ENCODE assay signal across 8 mouse cellular contexts in the genomic region with DNA sequence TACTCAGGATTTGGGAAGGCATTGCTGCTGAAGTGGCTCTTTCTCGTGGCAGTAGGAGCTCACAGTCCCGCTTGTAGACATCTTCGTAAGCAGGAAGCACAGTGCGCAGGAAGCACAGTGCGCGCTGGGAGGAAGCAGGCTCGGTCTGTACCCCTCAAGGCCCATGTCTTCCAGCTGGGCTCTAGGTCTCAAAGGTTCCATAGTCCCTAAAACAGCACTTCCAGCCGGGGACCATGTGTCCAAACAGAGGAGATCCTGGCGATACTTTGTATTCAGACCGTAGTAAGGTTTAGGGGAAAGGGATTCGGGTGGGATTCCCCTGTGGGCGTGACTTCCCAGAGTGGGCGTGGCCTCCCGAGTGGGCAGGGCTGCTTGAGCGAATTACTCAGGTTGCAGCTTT. TPM values are rescaled to one million over a fixed set of nuclear protein-coding genes. Genes with fewer than 3 reads are reported as not detected.
A peak's percentile ranks its signal among the peaks of the same experiment; 100 is the strongest.
DNase-seq lines count a peak whose midpoint lies in the region; ATAC-seq and TF ChIP-seq lines count a peak whose summit lies in the region.

No protein-coding gene starts in this region.

- peak overlapping the region; percentile 46 for H3K4me2 ChIP-seq in hindbrain, embryonic 15.5 days
- peak overlapping the region; percentile 39 for H3K4me2 ChIP-seq in liver, embryonic 13.5 days
- peak overlapping the region; percentile 45 for H3K4me2 ChIP-seq in neural tube, embryonic 13.5 days

- H3K27ac ChIP-seq in spleen, adult 2 months (ENCODE audit: insufficient read depth, low read length) = peak overlapping the region; percentile 49
- peak overlapping the region; percentile 70 for H3K27ac ChIP-seq in forebrain, embryonic 10.5 days
- peak overlapping the region; percentile 48 for H3K27ac ChIP-seq in hindbrain, embryonic 15.5 days (replicated peaks)
- no peak overlapping the region; the same call in 1 of the 2 replicates for H3K27ac ChIP-seq in liver, embryonic 13.5 days
- H3K27ac ChIP-seq in neural tube, embryonic 13.5 days (replicated peaks) = peak overlapping the region; percentile 69

- peaks cover 8% of the 10 kb centered on the region for H3K9me3 ChIP-seq in forebrain, embryonic 10.5 days
- H3K9me3 ChIP-seq in hindbrain, embryonic 15.5 days = no peaks in the 10 kb centered on the region
- 0 out of 2 replicates have a peak, but pooled peaks cover 2% of the 10 kb centered on the region for H3K9me3 ChIP-seq in liver, embryonic 13.5 days (replicated peaks)
- peaks cover under 1% of the 10 kb centered on the region for H3K9me3 ChIP-seq in neural tube, embryonic 13.5 days

- TF ChIP-seq POLR2A in spleen, adult 2 months (IDR thresholded peaks at IDR 0.05; ENCODE audit: low read depth, low read length) = peak; percentile 40; the same call in 1 of the 2 replicates

- peak overlapping the region; percentile 55 for H3K4me3 ChIP-seq in spleen, adult 2 months (ENCODE audit: extremely low read depth, insufficient read depth, insufficient read length)
- peak overlapping the region; percentile 48 for H3K4me3 ChIP-seq in forebrain, embryonic 10.5 days
- peak overlapping the region; percentile 7; the same call in 1 of the 2 replicates for H3K4me3 ChIP-seq in hindbrain, embryonic 15.5 days
- H3K4me3 ChIP-seq in liver, embryonic 13.5 days (replicated peaks) = peak overlapping the region; percentile 7
- H3K4me3 ChIP-seq in neural tube, embryonic 13.5 days = peak overlapping the region; percentile 16

- DNase-seq in spleen, adult 2 months (ENCODE audit: low read depth in 1 of 2, low spot score in 2 of 2) = peak; percentile 12 to 58
- no peak for DNase-seq in spleen, postnatal 14 days (ENCODE audit: low spot score in 2 of 2)
- DNase-seq in forebrain, embryonic 10.5 days (ENCODE audit: extremely low spot score, low spot score) = no peak
- DNase-seq in liver, embryonic 13.5 days = no peak
- DNase-seq in left cerebral cortex, adult 18-20 months (ENCODE audit: low spot score in 2 of 2) = no peak
- no peak for DNase-seq in right cerebral cortex, postnatal 4 days

- ATAC-seq in hindbrain, embryonic 15.5 days (ENCODE audit: low FRiP score, low read depth) = no peak
- ATAC-seq in liver, embryonic 13.5 days (ENCODE audit: low read depth) = no peak
- no peak for ATAC-seq in neural tube, embryonic 13.5 days (ENCODE audit: low read depth)

- H3K27me3 ChIP-seq in spleen, adult 2 months (ENCODE audit: control insufficient read depth, insufficient read depth, low read length) = no peaks in the 10 kb centered on the region
- H3K27me3 ChIP-seq in forebrain, embryonic 10.5 days (ENCODE audit: poor library complexity, severe bottlenecking) = no peaks in the 10 kb centered on the region
- no peaks in the 10 kb centered on the region for H3K27me3 ChIP-seq in hindbrain, embryonic 15.5 days
- no peaks in the 10 kb centered on the region for H3K27me3 ChIP-seq in liver, embryonic 13.5 days
- H3K27me3 ChIP-seq in neural tube, embryonic 13.5 days = no peaks in the 10 kb centered on the region

- no peaks in the 10 kb centered on the region for H3K36me3 ChIP-seq in spleen, adult 2 months (ENCODE audit: control insufficient read depth, insufficient read depth, low read length)
- no peaks in the 10 kb centered on the region for H3K36me3 ChIP-seq in forebrain, embryonic 10.5 days (replicated peaks)
- no peaks in the 10 kb centered on the region for H3K36me3 ChIP-seq in hindbrain, embryonic 15.5 days
- H3K36me3 ChIP-seq in liver, embryonic 13.5 days = no peaks in the 10 kb centered on the region
- no peaks in the 10 kb centered on the region for H3K36me3 ChIP-seq in neural tube, embryonic 13.5 days

- H3K9ac ChIP-seq in hindbrain, embryonic 15.5 days = 0 out of 2 replicates have a peak overlapping the region, but pooled peaks have one; percentile 13
- no peak overlapping the region for H3K9ac ChIP-seq in liver, embryonic 13.5 days
- peak overlapping the region; percentile 56 for H3K9ac ChIP-seq in neural tube, embryonic 13.5 days

- H3K4me1 ChIP-seq in spleen, adult 2 months (ENCODE audit: control insufficient read depth, insufficient read depth, insufficient read length) = no peaks in the 10 kb centered on the region
- peaks cover 40% of the 10 kb centered on the region for H3K4me1 ChIP-seq in forebrain, embryonic 10.5 days
- peaks cover 15% of the 10 kb centered on the region for H3K4me1 ChIP-seq in hindbrain, embryonic 15.5 days (replicated peaks)
- H3K4me1 ChIP-seq in liver, embryonic 13.5 days (replicated peaks) = peaks cover 4% of the 10 kb centered on the region
- H3K4me1 ChIP-seq in neural tube, embryonic 13.5 days (replicated peaks) = peaks cover 31% of the 10 kb centered on the region

- TF ChIP-seq CTCF in spleen, adult 2 months (IDR thresholded peaks at IDR 0.05; ENCODE audit: extremely low read depth, insufficient read depth, insufficient read length, insufficient replicate concordance) = no peak

- WGBS in spleen, adult 2 months = 17% methylated on average over 15 of the region's 15 CpGs
- 51% methylated on average over 15 of the region's 15 CpGs for WGBS in forebrain, embryonic 10.5 days
- WGBS in hindbrain, embryonic 15.5 days = 48% methylated on average over 15 of the region's 15 CpGs
- 30% methylated on average over 15 of the region's 15 CpGs for WGBS in liver, embryonic 13.5 days (ENCODE audit: insufficient replicate concordance)
- 43% methylated on average over 15 of the region's 15 CpGs for WGBS in neural tube, embryonic 13.5 days

RNA-seq across cellular contexts. Expression of a gene that starts 24.5 kb away (rescaled TPM):
- polyA plus RNA-seq in spleen, adult 2 months (2012; rRNA removed) = 44.6 and 45.3 TPM in 2 replicates
- 206 and 211 TPM in 2 replicates for polyA plus RNA-seq in forebrain, embryonic 10.5 days (2016; fragmentation: Nextera tagmentation; extraction: Ambion mirVana)
- polyA plus RNA-seq in hindbrain, embryonic 15.5 days (2015; fragmentation: Nextera tagmentation; extraction: Ambion mirVana) = 107 and 111 TPM in 2 replicates
- polyA plus RNA-seq in liver, embryonic 13.5 days (2015; fragmentation: Nextera tagmentation; extraction: Ambion mirVana) = 44.1 and 55.5 TPM in 2 replicates
- polyA plus RNA-seq in neural tube, embryonic 13.5 days (2015; fragmentation: Nextera tagmentation; extraction: Ambion mirVana) = 105 and 120 TPM in 2 replicates
- total RNA-seq in left cerebral cortex, adult 18-20 months (2021) = 10 to 100 TPM; 82.6 to 90.6 TPM

RNA-seq across cellular contexts. Expression of a gene that starts 60.0 kb away (rescaled TPM):
- 30.1 and 32.9 TPM in 2 replicates for polyA plus RNA-seq in spleen, adult 2 months (2012; rRNA removed)
- polyA plus RNA-seq in forebrain, embryonic 10.5 days (2016; fragmentation: Nextera tagmentation; extraction: Ambion mirVana) = 44.3 and 46.7 TPM in 2 replicates
- 57.2 and 63.0 TPM in 2 replicates for polyA plus RNA-seq in hindbrain, embryonic 15.5 days (2015; fragmentation: Nextera tagmentation; extraction: Ambion mirVana)
- polyA plus RNA-seq in liver, embryonic 13.5 days (2015; fragmentation: Nextera tagmentation; extraction: Ambion mirVana) = 19.7 and 23.2 TPM in 2 replicates
- polyA plus RNA-seq in neural tube, embryonic 13.5 days (2015; fragmentation: Nextera tagmentation; extraction: Ambion mirVana) = 57.6 and 67.0 TPM in 2 replicates
- total RNA-seq in left cerebral cortex, adult 18-20 months (2021) = 100 to 1,000 TPM; 203 to 219 TPM

Comparison
In these comparisons a context has a peak if more than half of its experiments do, and no peak if none do; other contexts are left out.
1. DNase-seq: peak in spleen, adult 2 months (2 of 2); none in spleen, postnatal 14 days (0 of 2), forebrain, embryonic 10.5 days (single experiment), liver, embryonic 13.5 days (single experiment), left cerebral cortex, adult 18-20 months (0 of 2) and right cerebral cortex, postnatal 4 days (single experiment).
2. Peak in every context shown above with its lines, with median percentiles within 50 percentile points of each other: H3K4me3 ChIP-seq and H3K4me2 ChIP-seq.